Mouse (Mus musculus) MEL (cell line): ENCODE results near the gene Zfp868. TPM values are rescaled to one million over a fixed set of nuclear protein-coding genes. Genes with fewer than 3 reads are reported as not detected.
"Not testable (repeated sequence)": the region's sequence is repeated elsewhere in the genome, so short reads cannot be mapped to it uniquely, and the experiment has no call there.

ENCODE experiments used
- DNase-seq: peaks from one replicate; pipeline ENCODE4 v3.0.0; 2011; ENCODE audit warnings: low read depth, low spot score
- H3K27ac ChIP-seq: 2 replicates; pipeline ENCODE4 v1.5.1; 2012; ENCODE audit warnings: low read depth, mild to moderate bottlenecking, control low read depth, low read length, moderate library complexity; ENCODE audit not compliant: control insufficient read depth
- H3K27me3 ChIP-seq, 2 experiments: fragments of 150-350 bp in 1 of 2; sonication (generic) in 1 of 2; 2 replicates each; pipeline ENCODE4 v1.6.1; 2012; ENCODE audit warnings: low read length in 2 of 2, mild to moderate bottlenecking in 2 of 2, improper control_type of control experiment in 1 of 2, moderate library complexity in 1 of 2; ENCODE audit not compliant: insufficient read depth in 2 of 2, control insufficient read depth in 1 of 2
- H3K36me3 ChIP-seq, 2 experiments: 2 replicates each; pipeline ENCODE4 v1.6.1; 2012 to 2014; ENCODE audit warnings: low read length in 2 of 2, improper control_type of control experiment in 1 of 2, inconsistent platforms in 1 of 2, mild to moderate bottlenecking in 1 of 2; ENCODE audit not compliant: insufficient read depth in 2 of 2, control insufficient read depth in 1 of 2
- H3K4me1 ChIP-seq, 2 experiments: fragments of 150-350 bp in 1 of 2; sonication (generic) in 1 of 2; 2 replicates each; pipeline ENCODE4 v1.6.1; 2012; ENCODE audit warnings: low read length in 2 of 2, improper control_type of control experiment in 1 of 2, mild to moderate bottlenecking in 1 of 2; ENCODE audit not compliant: insufficient read depth in 2 of 2, control insufficient read depth in 1 of 2
- H3K4me3 ChIP-seq, 2 experiments: fragments of 150-350 bp in 1 of 2; sonication (generic) in 1 of 2; 2 replicates each; pipeline ENCODE4 v1.5.1; 2012; ENCODE audit warnings: low read depth in 2 of 2, low read length in 2 of 2, mild to moderate bottlenecking in 2 of 2, moderate library complexity in 2 of 2, control low read depth in 1 of 2, improper control_type of control experiment in 1 of 2; ENCODE audit not compliant: control insufficient read depth in 1 of 2, insufficient read depth in 1 of 2
- H3K79me2 ChIP-seq: 2 replicates; pipeline ENCODE4 v1.6.1; 2012; ENCODE audit warnings: mild to moderate bottlenecking, low read length, moderate library complexity; ENCODE audit not compliant: control insufficient read depth, poor library complexity, insufficient read depth
- H3K9ac ChIP-seq: 2 replicates; pipeline ENCODE4 v1.6.1; 2012; ENCODE audit warnings: low read depth, mild to moderate bottlenecking, control low read depth, low read length, moderate library complexity; ENCODE audit not compliant: control insufficient read depth, poor library complexity, severe bottlenecking
- H3K9me3 ChIP-seq: fragments of 150-350 bp; sonication (generic); replicated peaks from 2 replicates; pipeline ENCODE4 v1.6.1; 2012; ENCODE audit warnings: mild to moderate bottlenecking, low read length, improper control_type of control experiment, moderate library complexity; ENCODE audit not compliant: insufficient read depth
- BHLHE40 ChIP-seq: IDR thresholded peaks from 2 replicates; pipeline ENCODE4 v1.6.1; 2012; ENCODE audit warnings: low read depth, mild to moderate bottlenecking, inconsistent platforms, low read length, improper control_type of control experiment, borderline replicate concordance
- CHD1 ChIP-seq: IDR thresholded peaks from 2 replicates; pipeline ENCODE4 v1.6.1; 2012; ENCODE audit warnings: low read depth, mild to moderate bottlenecking, inconsistent platforms, low read length, improper control_type of control experiment
- CHD2 ChIP-seq: IDR thresholded peaks from 2 replicates; pipeline ENCODE4 v1.6.1; 2011; ENCODE audit warnings: low read length, improper control_type of control experiment
- CTCF ChIP-seq, 3 experiments: IDR thresholded peaks in 2 of 3; conservative IDR thresholded peaks in 1 of 3; 2 replicates each; pipeline ENCODE4 v1.5.1; 2011 to 2012; ENCODE audit warnings: low read length in 3 of 3, low read depth in 2 of 3, mild to moderate bottlenecking in 2 of 3, improper control_type of control experiment in 1 of 3, inconsistent platforms in 1 of 3, mixed read lengths in 1 of 3, moderate library complexity in 1 of 3; ENCODE audit not compliant: control insufficient read depth in 1 of 3, insufficient read depth in 1 of 3, poor library complexity in 1 of 3, severe bottlenecking in 1 of 3
- EP300 ChIP-seq, 2 experiments: IDR thresholded peaks; 2 replicates each; pipeline ENCODE4 v1.6.1; 2011; ENCODE audit warnings: improper control_type of control experiment in 2 of 2, low read length in 2 of 2, low read depth in 1 of 2, mild to moderate bottlenecking in 1 of 2
- MAZ ChIP-seq: IDR thresholded peaks from 2 replicates; pipeline ENCODE4 v1.6.1; 2012; ENCODE audit warnings: low read depth, mild to moderate bottlenecking, inconsistent platforms, low read length, improper control_type of control experiment
- MYB ChIP-seq: IDR thresholded peaks from 2 replicates; pipeline ENCODE4 v1.6.1; 2011; ENCODE audit warnings: mild to moderate bottlenecking, low read depth, low read length, improper control_type of control experiment
- NRF1 ChIP-seq: IDR thresholded peaks from 2 replicates; pipeline ENCODE4 v1.6.1; 2014; ENCODE audit warnings: low read depth, mild to moderate bottlenecking, inconsistent platforms, low read length, improper control_type of control experiment, moderate library complexity; ENCODE audit not compliant: poor library complexity, insufficient read depth, severe bottlenecking
- POLR2AphosphoS5 ChIP-seq: IDR thresholded peaks from 2 replicates; pipeline ENCODE4 v1.6.1; 2012; ENCODE audit warnings: low read depth, borderline replicate concordance, mild to moderate bottlenecking, inconsistent platforms, low read length, moderate library complexity, mixed read lengths
- TBP ChIP-seq: IDR thresholded peaks from 2 replicates; pipeline ENCODE4 v1.8.0; 2011; ENCODE audit warnings: low read depth, low read length, improper control_type of control experiment
- ZC3H11A ChIP-seq: IDR thresholded peaks from 2 replicates; pipeline ENCODE4 v1.6.1; 2012; ENCODE audit warnings: low read depth, mild to moderate bottlenecking, inconsistent platforms, low read length, improper control_type of control experiment
- ZMIZ1 ChIP-seq: IDR thresholded peaks from 2 replicates; pipeline ENCODE4 v1.6.1; 2012; ENCODE audit warnings: low read depth, mild to moderate bottlenecking, inconsistent platforms, low read length, improper control_type of control experiment, moderate library complexity
- ZNF384 ChIP-seq: IDR thresholded peaks from 2 replicates; pipeline ENCODE4 v1.6.1; 2012; ENCODE audit warnings: low read depth, mild to moderate bottlenecking, inconsistent platforms, low read length, improper control_type of control experiment
- polyA plus RNA-seq, 2 experiments: library from polyadenylated mRNA; stranded (reverse) in 1 of 2; unstranded in 1 of 2; fragments of >175 nt in 1 of 2; fragments of >200 nt in 1 of 2; gene quantifications; 2 replicates each; pipeline versions ENCODE4 v1.2.1 to v1.2.4; 2012; ENCODE audit warnings: low replicate concordance in 2 of 2, low read depth in 1 of 2; ENCODE audit not compliant: insufficient read length in 2 of 2, insufficient read depth in 1 of 2, missing spikeins in 1 of 2
- total RNA-seq: library from RNA; depleted of rRNA; stranded (reverse); fragments of 300-350 nt; gene quantifications from 2 replicates; pipeline ENCODE4 v1.2.3, GENCODE M21; 2012

Zfp868 gene
- total and polyA plus RNA-seq, 3 experiments = 11.3 to 12.7 TPM; not detected in 1

GRCm38 (mm10) chr8:69618078-69618477 lies 7.3 kb downstream of the Zfp868 start:
- no peak overlapping the region for H3K4me3 ChIP-seq
- TF ChIP-seq ZC3H11A = no peak
- TF ChIP-seq CHD1 = no peak
- no peak for TF ChIP-seq NRF1
- TF ChIP-seq TBP = no peak
- no peak for TF ChIP-seq CTCF (IDR thresholded peaks at IDR 0.05 in 2 of 3, conservative IDR thresholded peaks at IDR 0.05 in 1 of 3; ENCODE audit: control insufficient read depth in 1 of 3, insufficient read depth in 1 of 3, low read depth in 2 of 3, low read length in 3 of 3, poor library complexity in 1 of 3, severe bottlenecking in 1 of 3)
- no peak for TF ChIP-seq ZNF384
- no peak for TF ChIP-seq POLR2AphosphoS5
- TF ChIP-seq ZMIZ1 = no peak
- TF ChIP-seq EP300 (IDR thresholded peaks at IDR 0.05; ENCODE audit: low read depth in 1 of 2, low read length in 2 of 2) = no peak
- no peak for TF ChIP-seq BHLHE40
- no peak for TF ChIP-seq MAZ
- TF ChIP-seq MYB = no peak
- no peaks in the 10 kb centered on the region for H3K4me1 ChIP-seq
- H3K9me3 ChIP-seq = no peaks in the 10 kb centered on the region
- H3K9ac ChIP-seq = no peak overlapping the region
- H3K79me2 ChIP-seq = peaks cover 12% of the 10 kb centered on the region
- no peaks in the 10 kb centered on the region for H3K27me3 ChIP-seq
- H3K27ac ChIP-seq = no peak overlapping the region
- DNase-seq = no peak
- peaks cover 0 to 5% of the 10 kb centered on the region in 2 experiments; a peak in 1 of 4 replicates for H3K36me3 ChIP-seq

GRCm38 (mm10) chr8:69614687-69615086 lies 10.7 kb downstream of the Zfp868 start:
- H3K36me3 ChIP-seq = peaks cover 0 to 16% of the 10 kb centered on the region in 2 experiments; a peak in 2 of 4 replicates
- H3K4me3 ChIP-seq = no peak overlapping the region
- peak; percentile 14 for DNase-seq

GRCm38 (mm10) chr8:69597598-69597997 lies 27.8 kb downstream of the Zfp868 start:
- not testable (repeated sequence) for DNase-seq, H3K4me3 ChIP-seq, H3K9ac ChIP-seq, H3K9me3 ChIP-seq, H3K4me1 ChIP-seq, H3K27ac ChIP-seq, H3K36me3 ChIP-seq, H3K27me3 ChIP-seq, H3K79me2 ChIP-seq

More at GRCm38 (mm10) chr8:69614687-69615086, 10.7 kb downstream of the Zfp868 start:
- Histone ChIP-seq H3K27me3 (no peaks in the 10 kb centered on the region), H3K79me2 (peaks cover 1% of the 10 kb centered on the region; the same call in 1 of the 2 replicates), H3K27ac (no peak overlapping the region), H3K9ac (no peak overlapping the region), H3K9me3 (no peaks in the 10 kb centered on the region), H3K4me1 (no peaks in the 10 kb centered on the region)
- no peak for TF ChIP-seq CHD2
- peak; percentile 20 to 37 (median 27); a peak in 4 of 6 replicates for TF ChIP-seq CTCF (IDR thresholded peaks at IDR 0.05 in 2 of 3, conservative IDR thresholded peaks at IDR 0.05 in 1 of 3; ENCODE audit: control insufficient read depth in 1 of 3, insufficient read depth in 1 of 3, low read depth in 2 of 3, low read length in 3 of 3, poor library complexity in 1 of 3, severe bottlenecking in 1 of 3)
